Mouse (Mus musculus) right cerebral cortex, adult 2 months (tissue): ENCODE measurements around the gene Camta1.
A peak's percentile ranks its signal among the peaks of the same experiment; 100 is the strongest.
"Not testable (repeated sequence)": the region's sequence is repeated elsewhere in the genome, so short reads cannot be mapped to it uniquely, and the experiment has no call there.

Experiments
- DNase-seq, 2 experiments: peaks; one replicate each; pipeline ENCODE4 v3.0.0; 2021 to 2022; ENCODE audit warnings: low spot score in 2 of 2

Camta1 gene

DNA sequence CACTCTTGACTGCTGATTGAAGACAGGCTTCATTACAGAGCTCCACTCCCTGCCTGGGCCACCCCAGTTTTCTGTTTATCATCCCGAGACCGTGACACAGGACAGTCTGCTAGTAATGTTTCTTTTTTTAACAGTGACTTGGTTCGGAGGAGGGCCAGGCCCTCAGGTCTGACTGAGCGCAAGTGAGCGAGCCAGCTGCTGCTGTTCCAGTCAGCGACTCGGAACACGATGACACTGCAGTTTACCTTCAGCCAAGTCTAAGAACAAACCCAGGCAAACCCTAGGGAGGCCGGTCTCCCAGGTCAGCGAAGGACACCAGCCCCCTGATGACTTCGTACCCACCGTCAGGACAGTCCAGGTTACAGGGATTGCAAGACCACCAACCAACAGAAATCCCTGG is 959.6 kb downstream of the Camta1 start:
- no peak for DNase-seq

- DNase-seq: peak; percentile 60 to 85
Measured at GRCm38 (mm10) chr4:150901651-150902050, 960.0 kb downstream of the Camta1 start.

DNA sequence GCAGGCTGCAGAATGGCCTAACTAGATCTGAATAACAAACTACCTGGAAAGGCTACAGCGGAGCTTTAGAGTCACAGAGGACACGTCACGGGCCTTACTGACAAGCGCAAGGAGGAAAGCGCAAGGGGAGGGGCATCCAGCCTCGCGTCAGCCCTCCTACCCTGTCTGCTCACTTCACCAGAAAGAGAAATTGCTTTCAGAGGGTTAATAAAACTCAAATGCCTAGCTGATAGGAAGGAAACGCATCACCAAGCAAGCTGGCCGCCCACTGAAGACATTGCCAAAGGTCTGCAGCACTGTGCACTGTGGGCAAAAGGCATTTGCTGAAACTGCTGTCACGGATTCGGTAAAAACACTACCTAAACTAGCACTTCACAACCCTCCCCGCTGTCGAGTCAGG is 961.2 kb downstream of the Camta1 start:
- no peak for DNase-seq

DNA sequence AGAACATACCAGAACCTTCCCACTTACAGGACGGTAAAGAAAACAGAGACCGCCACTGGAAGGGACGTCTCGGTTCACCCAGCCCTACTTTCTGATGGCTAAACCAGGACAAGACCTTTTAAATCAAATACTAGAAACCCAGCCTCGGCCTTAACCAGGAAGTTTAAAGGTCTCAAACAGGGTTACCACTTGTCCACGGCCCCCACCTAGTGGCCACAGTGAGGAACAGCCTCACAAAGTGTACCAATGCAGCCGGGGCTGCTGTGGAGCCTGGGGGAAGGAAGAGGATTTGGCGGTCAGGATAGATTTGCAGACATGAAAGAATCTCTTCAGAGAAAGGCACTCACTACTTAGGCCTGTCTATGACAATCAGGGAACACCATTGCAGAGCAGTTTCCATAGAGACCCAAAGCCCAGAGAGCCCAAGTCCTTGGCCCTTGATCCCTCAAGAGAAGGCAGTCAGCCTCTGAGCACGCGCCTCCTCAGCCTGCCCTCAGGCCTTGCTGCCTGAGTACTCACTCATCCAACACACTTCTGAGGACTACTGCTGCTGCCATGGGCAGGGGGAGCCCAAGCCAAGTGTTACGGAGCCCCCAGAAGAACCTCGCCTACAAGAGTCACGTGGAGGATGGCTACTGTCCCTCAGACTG is 962.8 kb downstream of the Camta1 start:
- DNase-seq: peak; percentile 50 to 65

DNA sequence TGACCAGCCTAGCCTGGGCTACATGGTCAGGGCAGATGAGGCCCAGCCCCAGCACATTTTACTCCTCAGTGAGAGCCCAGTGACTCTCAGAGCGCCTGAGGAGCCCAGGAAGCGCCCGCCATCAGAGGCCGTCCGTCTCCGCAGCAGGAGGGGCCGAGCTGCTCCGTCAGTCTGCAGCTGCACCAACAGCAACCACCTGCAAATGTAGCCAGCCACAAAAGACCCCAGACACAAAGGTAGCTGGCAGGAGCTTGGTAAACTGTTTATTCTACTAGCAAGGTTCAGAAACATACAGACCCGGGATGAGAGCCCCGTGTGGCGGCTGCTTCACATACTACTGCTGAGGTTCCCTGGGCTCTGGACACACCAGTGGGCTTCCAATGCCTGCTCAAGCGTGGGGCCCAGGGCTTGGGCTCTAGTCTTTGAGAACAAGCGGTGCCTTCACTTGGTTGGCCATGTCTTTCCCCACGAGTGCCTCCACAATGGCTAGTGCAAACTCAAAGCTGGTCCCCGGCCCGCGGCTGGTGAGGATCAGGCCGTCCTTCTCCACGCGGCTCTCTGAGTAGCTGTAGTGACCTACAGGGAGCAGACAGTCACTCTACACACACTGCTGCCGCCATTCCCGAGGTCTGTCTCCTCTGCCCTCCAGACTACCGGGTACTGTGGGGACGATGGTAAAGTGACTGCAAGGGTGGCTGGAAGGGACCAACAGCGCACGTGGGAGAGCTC is 964.6 kb downstream of the Camta1 start:
- DNase-seq: no peak

DNA sequence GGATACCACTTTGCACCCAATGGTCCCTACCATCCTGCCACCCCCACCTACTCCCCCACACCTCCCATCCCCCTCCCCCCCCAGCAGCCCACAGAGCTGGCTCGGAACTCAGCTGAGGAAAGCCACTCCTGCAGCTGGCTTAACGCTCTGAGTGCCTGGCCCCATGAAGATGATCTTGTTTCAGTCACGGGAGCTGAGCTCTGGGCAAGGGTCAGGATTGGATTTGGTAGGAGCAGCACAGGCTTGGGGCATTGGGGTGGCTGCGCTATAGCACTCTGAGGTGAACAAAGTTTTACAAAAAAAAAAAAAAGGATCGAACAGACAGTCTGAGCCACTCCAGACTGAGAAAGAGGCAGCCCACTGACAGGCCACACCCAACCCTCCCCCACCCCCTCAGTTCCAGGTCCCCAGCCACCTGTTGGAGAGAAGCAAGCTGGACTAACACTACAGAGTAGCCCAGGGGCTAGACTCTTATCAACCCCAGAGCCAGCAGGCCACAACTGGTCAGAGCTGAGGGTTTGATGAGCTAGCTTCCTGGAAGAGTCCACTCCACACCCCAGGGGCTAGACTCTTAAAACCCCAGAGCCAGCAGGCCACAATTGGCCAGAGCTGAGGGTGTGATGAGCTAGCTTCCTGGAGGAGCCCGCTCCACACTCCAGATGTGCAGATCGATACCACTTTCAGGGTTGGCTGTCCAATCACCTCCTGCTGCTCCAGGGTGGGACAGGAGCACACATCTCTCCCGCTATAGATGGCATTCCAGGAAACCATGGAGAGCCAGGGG is 966.8 kb downstream of the Camta1 start:
- DNase-seq: no peak

- no peak for DNase-seq
Measured at GRCm38 (mm10) chr4:150891308-150891707, 970.4 kb downstream of the Camta1 start.

DNA sequence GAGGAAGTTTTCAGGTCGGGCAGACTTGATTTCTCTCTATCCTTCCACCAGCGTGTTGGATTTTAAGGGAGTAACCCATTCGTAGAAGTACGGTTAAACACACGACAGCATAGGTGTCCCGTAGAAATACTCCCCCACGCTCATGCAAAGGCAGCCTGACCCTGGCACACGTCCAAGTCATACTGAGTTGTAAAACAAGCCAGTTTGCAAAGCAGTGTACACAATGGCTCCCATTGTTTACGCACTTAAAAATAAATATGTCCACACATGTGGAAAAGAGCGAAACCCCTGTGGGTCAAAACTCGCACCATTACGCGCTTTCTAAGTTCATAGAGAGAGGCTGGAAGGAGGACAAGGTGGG is 971.7 kb downstream of the Camta1 start:
- DNase-seq: no peak

DNA sequence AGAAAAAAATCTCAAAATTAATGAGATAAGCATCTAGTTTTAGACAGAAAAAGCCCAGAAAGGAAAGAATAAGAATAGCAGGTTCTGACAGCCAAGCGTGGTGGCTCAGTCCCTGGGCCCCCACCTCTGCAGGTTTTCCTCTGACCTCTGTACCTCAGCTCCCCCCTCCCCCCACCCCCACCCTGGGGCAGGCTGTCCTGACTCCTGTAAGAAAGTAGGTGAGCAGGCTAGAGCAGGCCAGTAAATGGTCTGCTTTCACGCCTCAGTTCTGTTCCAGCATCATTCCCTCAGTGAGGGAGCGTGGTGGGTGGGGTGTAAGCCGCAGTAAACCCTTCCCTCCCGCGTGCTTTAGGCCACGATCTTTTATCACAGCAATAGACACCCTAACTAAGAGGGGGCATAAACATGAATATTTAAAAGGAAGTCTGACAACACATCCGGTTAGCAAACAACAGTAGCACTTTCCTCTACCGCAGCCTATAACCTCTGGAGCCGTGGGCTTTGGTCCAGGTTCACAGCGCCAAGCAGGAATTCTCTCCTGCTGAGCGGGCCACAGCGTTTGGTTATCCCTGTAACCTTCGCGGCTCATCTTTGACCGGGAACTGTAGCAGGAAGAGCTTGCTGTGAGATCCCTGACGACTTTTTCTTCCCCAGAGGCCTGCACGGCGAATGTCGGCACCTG is 972.3 kb downstream of the Camta1 start:
- DNase-seq: no peak

DNA sequence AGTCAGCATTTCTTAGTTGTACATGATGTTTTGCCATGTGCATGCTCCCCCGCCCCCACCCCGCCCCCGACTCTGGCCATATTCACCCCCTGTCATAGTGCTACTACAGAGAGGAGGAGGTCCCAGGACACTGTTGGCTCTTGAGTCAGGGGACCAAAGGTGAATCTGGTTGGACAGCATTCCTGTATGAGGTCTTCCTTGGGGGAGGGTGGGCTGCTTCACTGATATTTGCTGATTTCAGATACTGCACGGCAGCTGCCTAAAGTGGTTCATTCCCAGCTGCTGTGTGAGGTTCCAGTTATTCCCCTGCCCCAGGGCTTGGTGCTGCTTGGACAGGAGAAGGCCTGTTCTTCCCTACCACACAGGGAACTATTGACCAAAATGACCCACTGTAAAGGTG is 973.2 kb downstream of the Camta1 start:
- no peak for DNase-seq

DNA sequence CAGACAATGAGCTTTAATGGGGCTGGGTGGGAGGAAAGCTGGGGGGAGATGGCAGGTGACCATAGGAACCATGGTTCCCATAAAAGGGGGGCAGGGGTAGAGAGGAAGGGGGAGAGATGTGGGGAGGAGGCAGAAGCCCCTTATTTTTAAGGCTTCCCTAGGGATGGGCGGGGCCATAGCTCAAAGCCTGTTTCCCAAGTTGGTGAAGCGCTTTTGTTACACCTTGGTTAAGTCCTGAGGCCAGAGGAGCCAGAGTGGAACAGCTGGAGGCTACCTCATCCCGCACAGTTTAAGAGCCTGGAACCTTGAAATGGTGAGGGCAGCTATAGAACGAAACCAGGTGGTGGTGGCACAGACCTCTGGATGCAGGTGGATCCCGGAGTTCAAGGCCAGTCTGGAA is 973.8 kb downstream of the Camta1 start:
- DNase-seq: no peak

DNA sequence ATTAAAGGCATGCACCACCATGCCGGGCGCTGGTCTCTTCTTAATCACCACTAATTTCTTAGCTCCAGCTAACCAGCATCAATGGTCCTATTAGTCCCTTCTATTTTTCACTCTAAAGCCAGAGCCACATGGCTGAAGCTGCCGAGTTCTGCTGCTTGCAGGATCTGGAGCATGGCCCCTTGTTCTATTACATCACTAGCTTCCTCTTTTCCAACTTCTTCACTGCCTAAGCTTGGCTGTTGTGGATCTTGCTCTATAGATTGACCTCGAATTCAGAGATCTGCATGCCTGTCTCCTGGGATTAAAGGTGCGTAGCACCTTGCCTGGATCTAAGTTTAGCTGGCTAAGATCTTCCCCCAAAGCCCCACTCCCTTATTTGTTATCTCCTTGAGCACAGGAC is 979.0 kb downstream of the Camta1 start:
- DNase-seq: no peak

DNA sequence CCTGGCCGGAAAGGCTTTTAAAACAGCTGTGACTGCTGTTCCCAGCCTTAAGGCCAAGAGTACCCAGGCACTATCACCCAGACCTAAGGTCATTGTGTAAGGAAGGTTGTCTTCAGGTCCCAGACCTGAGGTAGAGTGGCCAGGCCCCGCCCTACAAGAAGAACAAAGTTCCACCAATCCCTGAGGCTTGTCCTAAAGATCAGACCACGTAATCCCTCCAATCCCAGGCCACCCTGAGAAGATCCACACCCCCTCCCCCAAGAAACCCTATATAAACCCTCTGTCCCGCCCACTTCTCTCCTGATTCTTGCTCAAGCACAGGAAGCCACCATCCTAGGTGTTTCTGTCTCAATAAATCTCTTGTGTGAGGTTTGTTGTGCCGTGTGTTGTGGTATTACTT is 981.3 kb downstream of the Camta1 start:
- DNase-seq: no peak

DNA sequence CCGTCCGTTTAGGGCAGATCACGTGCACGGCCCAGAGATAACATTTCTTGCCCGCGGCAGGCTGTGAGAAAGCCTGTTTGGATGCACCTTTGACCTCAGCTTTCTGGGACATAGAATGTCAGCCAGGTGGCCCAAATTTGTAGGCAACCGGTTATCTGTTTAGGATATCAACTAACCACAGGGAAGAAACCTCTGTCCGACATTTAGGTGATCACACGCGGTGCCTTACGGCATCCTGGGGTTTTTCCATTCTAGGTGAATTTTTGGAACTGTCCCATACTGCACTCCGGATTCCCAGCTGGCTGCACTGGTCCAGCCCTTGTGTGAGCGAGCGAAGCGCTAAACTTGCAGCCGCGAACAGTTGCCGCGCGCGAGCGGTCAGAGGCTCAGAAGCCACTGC is 982.0 kb downstream of the Camta1 start:
- DNase-seq: no peak

- DNase-seq: no peak
Measured at GRCm38 (mm10) chr4:150875393-150875792, 986.3 kb downstream of the Camta1 start.

GRCm38 (mm10) chr4:150874416-150874815 is 987.3 kb downstream of the Camta1 start:
- DNase-seq: not testable (repeated sequence)

DNA sequence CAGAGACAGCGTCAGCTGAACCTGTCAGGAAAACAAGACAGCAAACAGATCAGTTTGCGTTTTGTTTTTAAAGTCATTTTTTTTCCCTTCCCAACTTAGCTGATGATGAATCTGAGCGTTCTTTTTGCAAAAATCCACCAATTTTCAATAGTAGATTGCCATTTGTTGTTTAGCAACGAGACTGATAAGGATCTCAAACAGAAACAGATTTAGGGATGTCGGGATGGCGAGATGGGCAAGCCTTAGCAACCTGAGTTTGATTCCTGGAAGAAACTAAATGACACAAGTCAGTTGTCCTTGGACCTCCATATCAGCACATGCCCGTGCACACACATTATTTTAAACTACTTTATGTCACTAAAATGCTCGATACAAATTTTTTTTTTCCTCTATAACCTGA is 989.0 kb downstream of the Camta1 start:
- DNase-seq: no peak

DNA sequence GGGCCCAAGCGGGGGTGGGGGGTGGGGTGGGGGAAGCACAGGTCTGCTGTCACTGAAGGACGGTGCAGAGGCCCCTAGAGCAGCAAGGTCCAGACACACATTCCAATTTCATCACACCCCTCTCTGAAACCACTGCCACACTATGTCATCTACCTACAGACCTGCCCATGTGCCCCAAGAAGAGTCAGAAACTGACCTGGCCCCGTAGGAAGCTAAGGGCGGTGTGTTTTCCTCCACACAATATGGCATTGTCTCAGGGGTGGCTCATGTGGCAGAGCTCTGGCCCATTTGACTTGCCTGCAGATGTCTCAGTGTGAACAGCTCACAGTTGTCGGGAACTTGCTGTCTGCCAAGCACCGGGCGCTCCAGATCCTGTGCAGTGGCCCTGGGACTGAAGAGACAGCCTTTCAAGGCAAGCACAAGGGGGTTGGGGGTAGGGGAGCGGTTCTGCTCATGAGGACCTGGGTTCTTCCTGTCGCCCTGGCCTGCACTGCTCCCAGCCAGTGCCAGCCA is 989.5 kb downstream of the Camta1 start:
- DNase-seq: peak in 1 of 2 experiments; percentile 40

DNA sequence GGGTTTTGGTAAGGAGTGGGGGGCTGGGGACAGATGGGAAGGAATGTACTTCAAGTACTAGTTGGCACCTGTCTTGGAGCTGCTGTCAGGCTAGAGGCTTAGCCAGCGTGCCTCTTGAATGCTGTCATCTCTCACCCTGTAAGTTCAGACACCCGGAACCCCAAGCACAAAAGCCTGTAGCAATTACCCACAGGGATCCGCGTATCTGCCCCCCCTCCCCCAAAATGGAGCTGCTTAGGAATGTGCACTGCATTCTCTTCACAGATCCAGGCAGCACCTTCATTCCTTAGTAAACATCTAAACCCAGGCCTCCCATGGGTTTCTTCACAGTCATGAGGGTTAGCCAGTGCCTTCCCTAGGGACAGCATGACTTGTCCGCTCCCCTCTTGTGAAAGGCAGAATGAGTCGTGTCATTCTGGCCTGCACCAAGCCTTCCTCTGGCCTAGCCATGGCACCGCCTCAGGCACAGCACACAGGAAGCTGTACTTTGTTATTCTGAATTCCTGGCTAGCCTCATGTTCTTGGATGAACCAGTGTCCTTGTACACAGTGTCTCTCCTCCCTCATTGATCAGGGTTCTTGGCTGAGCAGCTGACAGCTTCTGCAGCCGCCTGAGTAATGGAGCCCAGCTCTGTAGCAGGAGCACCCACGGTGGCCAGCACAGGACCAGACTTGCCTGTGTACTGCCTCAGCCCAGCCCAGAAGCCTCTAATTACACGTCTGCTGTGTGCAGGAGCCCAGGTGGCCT is 990.1 kb downstream of the Camta1 start:
- DNase-seq: peak in 1 of 2 experiments; percentile 12

- no peak for DNase-seq
Measured at GRCm38 (mm10) chr4:150870963-150871391, 990.7 kb downstream of the Camta1 start.
